Mouse (Mus musculus): ENCODE results near the gene Rai1. TPM values are rescaled to one million over a fixed set of nuclear protein-coding genes. Genes with fewer than 3 reads are reported as not detected.

Rai1 gene
- total and polyA plus RNA-seq, 3 experiments: 26.3 to 101 (median 56.7) TPM

- H3K27me3 ChIP-seq (ENCODE audit: control insufficient read depth in 1 of 2, insufficient read depth in 2 of 2, low read length in 2 of 2): 0 out of 4 replicates have a peak, but pooled peaks cover 0 to 1% of the 10 kb centered on the region in 2 experiments
- peaks cover 0 to 5% of the 10 kb centered on the region in 2 experiments; a peak in 1 of 4 replicates for H3K4me1 ChIP-seq (ENCODE audit: control insufficient read depth in 1 of 2, insufficient read depth in 2 of 2, low read length in 2 of 2)
- H3K36me3 ChIP-seq (ENCODE audit: control insufficient read depth in 1 of 2, insufficient read depth in 2 of 2, low read length in 2 of 2): no peaks in the 10 kb centered on the region
- DNase-seq (ENCODE audit: low read depth, low spot score): peak; percentile 84
- H3K27ac ChIP-seq (ENCODE audit: control insufficient read depth, low read depth, low read length): no peak overlapping the region
- H3K4me3 ChIP-seq (ENCODE audit: control insufficient read depth in 1 of 2, insufficient read depth in 1 of 2, low read depth in 2 of 2, low read length in 2 of 2): no peak overlapping the region
- H3K79me2 ChIP-seq (ENCODE audit: control insufficient read depth, insufficient read depth, low read length, poor library complexity): no peaks in the 10 kb centered on the region
- peak in 2 of 3 experiments; percentile 98 to 99 for TF ChIP-seq CTCF (IDR thresholded peaks at IDR 0.05 in 2 of 3, conservative IDR thresholded peaks at IDR 0.05 in 1 of 3; ENCODE audit: control insufficient read depth in 1 of 3, insufficient read depth in 1 of 3, low read depth in 2 of 3, low read length in 3 of 3, poor library complexity in 1 of 3, severe bottlenecking in 1 of 3)
- no peak for TF ChIP-seq CHD2 (IDR thresholded peaks at IDR 0.05; ENCODE audit: low read length)
- TF ChIP-seq SMC3 (IDR thresholded peaks at IDR 0.05; ENCODE audit: low read depth, low read length): peak; percentile 95
- 0 out of 2 replicates have a peak, but pooled peaks have one; percentile 13 for TF ChIP-seq USF1 (IDR thresholded peaks at IDR 0.05; ENCODE audit: low read depth, low read length)
- peak; percentile 98 for TF ChIP-seq ZC3H11A (IDR thresholded peaks at IDR 0.05; ENCODE audit: low read depth, low read length)
- TF ChIP-seq GATA1 (IDR thresholded peaks at IDR 0.05; ENCODE audit: low read depth, low read length): no peak
- no peak for TF ChIP-seq JUND (IDR thresholded peaks at IDR 0.05; ENCODE audit: low read depth, low read length)
- TF ChIP-seq RCOR1 (IDR thresholded peaks at IDR 0.05; ENCODE audit: low read depth, low read length): 0 out of 2 replicates have a peak, but pooled peaks have one; percentile 17
- TF ChIP-seq MYC (IDR thresholded peaks at IDR 0.05; ENCODE audit: low read depth, low read length): peak; percentile 33; the same call in 1 of the 2 replicates
- TF ChIP-seq RAD21 (IDR thresholded peaks at IDR 0.05; ENCODE audit: low read depth, low read length): peak; percentile 100
- no peaks in the 10 kb centered on the region for H3K9me3 ChIP-seq (replicated peaks; ENCODE audit: insufficient read depth, low read length)
- no peak overlapping the region for H3K9ac ChIP-seq (ENCODE audit: control insufficient read depth, low read depth, low read length, poor library complexity, severe bottlenecking)
Measured at GRCm38 (mm10) chr11:60084589-60084988, 20.2 kb upstream of the Rai1 start.

DNA sequence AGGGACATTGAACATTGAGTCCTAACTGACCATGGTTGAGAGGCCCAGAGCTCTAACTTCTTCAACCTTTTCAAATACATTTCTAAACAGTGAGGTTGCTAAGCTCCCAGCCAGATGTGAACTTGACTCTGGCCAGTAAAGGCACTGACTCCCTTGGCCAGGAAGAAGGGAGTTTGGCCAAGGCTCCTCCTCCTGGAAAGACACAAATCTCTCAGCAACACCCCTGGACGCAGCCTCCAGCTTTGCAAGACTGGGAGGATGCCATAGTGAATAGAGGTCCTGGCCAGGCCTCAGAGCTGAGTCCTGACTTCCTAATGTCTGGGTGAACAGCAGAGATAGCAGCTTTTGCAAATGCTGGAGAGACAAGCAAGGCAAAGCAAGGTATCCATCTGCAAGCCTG is 18.1 kb upstream of the Rai1 start:
- DNase-seq (ENCODE audit: low read depth, low spot score): no peak
- H3K79me2 ChIP-seq (ENCODE audit: control insufficient read depth, insufficient read depth, low read length, poor library complexity): no peaks in the 10 kb centered on the region
- peaks cover 5 to 21% of the 10 kb centered on the region in 2 experiments for H3K4me1 ChIP-seq (ENCODE audit: control insufficient read depth in 1 of 2, insufficient read depth in 2 of 2, low read length in 2 of 2)
- no peaks in the 10 kb centered on the region for H3K9me3 ChIP-seq (replicated peaks; ENCODE audit: insufficient read depth, low read length)
- H3K27me3 ChIP-seq (ENCODE audit: control insufficient read depth in 1 of 2, insufficient read depth in 2 of 2, low read length in 2 of 2): 0 out of 4 replicates have a peak, but pooled peaks cover 0 to 1% of the 10 kb centered on the region in 2 experiments
- peaks cover 0 to 7% of the 10 kb centered on the region in 2 experiments; a peak in 2 of 4 replicates for H3K36me3 ChIP-seq (ENCODE audit: control insufficient read depth in 1 of 2, insufficient read depth in 2 of 2, low read length in 2 of 2)
- no peak overlapping the region for H3K9ac ChIP-seq (ENCODE audit: control insufficient read depth, low read depth, low read length, poor library complexity, severe bottlenecking)
- H3K4me3 ChIP-seq (ENCODE audit: control insufficient read depth in 1 of 2, insufficient read depth in 1 of 2, low read depth in 2 of 2, low read length in 2 of 2): no peak overlapping the region
- TF ChIP-seq GATA1 (IDR thresholded peaks at IDR 0.05; ENCODE audit: low read depth, low read length) (no peak), TCF12 (IDR thresholded peaks at IDR 0.05; ENCODE audit: low read depth, low read length) (no peak), POLR2AphosphoS5 (IDR thresholded peaks at IDR 0.05; ENCODE audit: borderline replicate concordance, low read depth, low read length) (no peak), GABPA (IDR thresholded peaks at IDR 0.05; ENCODE audit: low read depth, low read length) (no peak), TBP (IDR thresholded peaks at IDR 0.05; ENCODE audit: low read depth, low read length) (no peak), MAZ (IDR thresholded peaks at IDR 0.05; ENCODE audit: low read depth, low read length) (no peak), MXI1 (IDR thresholded peaks at IDR 0.05; ENCODE audit: low read depth, low read length) (no peak), POLR2A (IDR thresholded peaks at IDR 0.05; ENCODE audit: control insufficient read depth in 1 of 2, insufficient read depth in 1 of 2, low read depth in 1 of 2, low read length in 2 of 2, poor library complexity in 1 of 2) (no peak), RAD21 (IDR thresholded peaks at IDR 0.05; ENCODE audit: low read depth, low read length) (no peak), CHD1 (IDR thresholded peaks at IDR 0.05; ENCODE audit: low read depth, low read length) (no peak), E2F4 (IDR thresholded peaks at IDR 0.05; ENCODE audit: borderline replicate concordance, low read depth, low read length) (no peak), ZNF384 (IDR thresholded peaks at IDR 0.05; ENCODE audit: low read depth, low read length) (no peak), SIN3A (IDR thresholded peaks at IDR 0.05; ENCODE audit: low read length) (no peak), MEF2A (IDR thresholded peaks at IDR 0.05; ENCODE audit: extremely low read depth, insufficient replicate concordance, low read depth, low read length, poor library complexity, severe bottlenecking) (no peak), SMC3 (IDR thresholded peaks at IDR 0.05; ENCODE audit: low read depth, low read length) (no peak), RCOR1 (IDR thresholded peaks at IDR 0.05; ENCODE audit: low read depth, low read length) (no peak), ZC3H11A (IDR thresholded peaks at IDR 0.05; ENCODE audit: low read depth, low read length) (no peak), CHD2 (IDR thresholded peaks at IDR 0.05; ENCODE audit: low read length) (no peak)
- no peak overlapping the region for H3K27ac ChIP-seq (ENCODE audit: control insufficient read depth, low read depth, low read length)

Data from MEL (cell line).